Mouse (Mus musculus): ENCODE data around the gene Upk2.

Upk2 gene

GRCm38 (mm10) chr9:44488855-44489381 lies 34.1 kb upstream of the Upk2 start:
- peak; percentile 60 to 77 for DNase-seq (ENCODE audit: low spot score in 2 of 2)

DNA sequence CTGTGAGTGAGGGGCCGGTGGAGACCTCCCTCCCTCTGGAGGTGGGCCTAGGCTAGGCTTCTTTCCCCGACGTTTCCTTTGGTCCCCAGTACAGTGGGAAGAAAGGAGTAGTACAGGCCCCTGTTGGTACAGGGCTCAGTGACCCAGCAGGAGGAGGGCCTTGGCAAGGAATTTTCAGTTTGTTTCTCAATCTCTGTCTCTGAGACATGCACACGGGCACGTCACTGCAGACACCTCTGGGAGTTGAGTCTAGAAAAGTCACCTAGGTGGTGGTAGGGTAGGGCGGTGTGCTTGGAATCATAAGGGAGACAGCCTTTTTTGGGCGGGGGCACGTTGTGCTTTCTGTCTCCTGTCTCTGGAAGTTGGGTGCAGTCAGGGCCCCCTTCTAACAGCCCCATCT lies 33.6 kb upstream of the Upk2 start:
- DNase-seq (ENCODE audit: low spot score in 2 of 2), result peak in 1 of 2 experiments; percentile 63

DNA sequence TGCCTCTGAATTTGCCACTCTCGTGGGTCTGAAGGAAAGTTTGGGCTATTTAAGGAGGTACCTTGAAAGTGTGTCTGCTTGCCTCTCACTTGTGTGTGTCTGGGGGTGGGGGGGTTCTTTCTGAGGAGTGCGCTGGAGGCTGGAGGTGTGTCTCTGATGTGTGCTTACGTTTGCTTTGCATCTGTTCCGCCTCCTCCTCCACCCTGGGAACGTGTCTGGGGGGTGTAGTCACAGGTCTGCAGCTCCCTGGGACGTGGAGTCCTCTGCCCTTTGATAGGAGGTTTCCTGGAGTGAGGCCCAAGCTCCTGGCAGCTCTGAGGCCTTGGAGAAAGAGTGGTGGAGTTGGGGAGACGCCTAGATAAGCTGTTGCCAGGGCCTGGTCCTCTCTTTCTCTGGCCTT lies 32.7 kb upstream of the Upk2 start:
- peak; percentile 74 to 90 for DNase-seq (ENCODE audit: low spot score in 2 of 2)

- DNase-seq (ENCODE audit: low spot score in 2 of 2), result peak; percentile 35 to 67
These were observed 32.1 kb upstream of the Upk2 start for GRCm38 (mm10) chr9:44486741-44487421.

DNA sequence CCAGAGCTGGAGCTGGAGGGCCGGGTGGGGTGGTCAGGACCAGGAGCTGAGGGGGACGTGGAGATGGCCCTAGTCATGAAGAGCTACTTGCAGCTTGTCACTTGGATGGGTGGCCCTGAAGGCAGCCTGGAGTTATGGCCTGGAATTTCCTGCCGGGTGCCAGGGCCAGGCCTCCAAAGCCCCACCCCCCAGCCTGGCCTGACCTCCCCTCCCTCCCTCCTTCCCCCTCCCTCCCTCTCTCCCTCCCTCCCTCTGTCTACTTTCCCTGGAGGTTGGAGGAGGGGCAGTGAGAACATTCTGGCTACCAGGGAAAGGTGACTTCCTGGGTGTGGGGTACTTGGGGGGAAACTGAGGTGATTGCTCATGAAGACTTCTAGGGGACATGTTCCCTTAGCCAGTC lies 31.6 kb upstream of the Upk2 start:
- peak; percentile 31 to 67 for DNase-seq (ENCODE audit: low spot score in 2 of 2)

DNA sequence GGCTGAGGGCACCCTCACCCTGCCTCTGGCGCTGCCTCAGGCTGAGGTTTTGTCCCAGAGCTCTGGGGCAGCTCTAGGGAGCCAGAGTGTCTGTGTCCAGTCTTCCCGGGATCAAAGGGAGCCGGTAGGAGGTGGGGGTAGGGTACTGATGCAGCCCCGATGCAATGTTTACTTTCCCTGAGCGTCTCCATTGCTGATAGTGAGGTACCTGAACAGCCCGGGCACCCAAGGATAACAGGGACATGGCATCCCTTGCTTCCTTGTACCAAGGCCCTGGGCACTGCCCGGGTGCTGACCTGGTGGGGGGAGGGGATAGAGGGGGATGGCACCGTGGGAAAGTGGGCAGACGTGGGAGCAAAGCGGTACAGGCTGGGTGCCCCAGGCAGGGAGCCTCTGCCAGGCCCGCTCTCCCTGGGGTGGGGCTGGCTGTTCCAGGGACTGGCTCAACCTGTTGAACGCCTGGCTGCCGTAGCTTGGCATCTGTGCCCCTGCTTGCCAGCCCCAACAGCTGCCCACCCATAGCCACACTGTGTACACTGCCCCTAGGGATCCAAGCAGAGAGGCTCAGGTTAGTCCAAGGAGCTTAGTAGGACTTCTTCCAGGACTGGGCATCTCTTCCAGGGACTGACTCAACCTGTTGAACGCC lies 30.9 kb upstream of the Upk2 start:
- DNase-seq (ENCODE audit: low spot score in 2 of 2), result peak; percentile 68 to 73

DNA sequence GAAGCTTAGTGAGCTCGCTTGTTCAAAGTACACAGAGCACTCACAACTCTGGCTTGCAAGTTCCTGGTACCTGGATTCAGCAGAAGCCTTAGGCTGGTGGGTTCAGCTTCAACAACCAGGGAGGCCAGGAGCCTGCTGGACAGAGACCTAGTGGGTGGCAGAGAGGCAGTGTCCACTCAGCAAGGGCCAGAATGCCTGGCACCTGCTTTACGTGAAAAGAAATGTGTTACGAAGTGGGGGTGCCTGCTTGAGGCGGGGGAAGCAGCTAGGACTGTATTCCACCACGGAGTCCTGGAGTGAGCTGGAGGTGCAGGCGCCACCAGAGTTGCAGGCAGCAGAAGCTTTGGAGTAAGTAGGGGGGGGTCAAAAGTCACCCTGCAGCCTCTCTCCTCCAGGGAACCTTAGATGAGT lies 30.3 kb upstream of the Upk2 start:
- DNase-seq (ENCODE audit: low spot score in 2 of 2), result no peak

GRCm38 (mm10) chr9:44484311-44485104 lies 29.7 kb upstream of the Upk2 start:
- no peak for DNase-seq (ENCODE audit: low spot score in 2 of 2)

DNA sequence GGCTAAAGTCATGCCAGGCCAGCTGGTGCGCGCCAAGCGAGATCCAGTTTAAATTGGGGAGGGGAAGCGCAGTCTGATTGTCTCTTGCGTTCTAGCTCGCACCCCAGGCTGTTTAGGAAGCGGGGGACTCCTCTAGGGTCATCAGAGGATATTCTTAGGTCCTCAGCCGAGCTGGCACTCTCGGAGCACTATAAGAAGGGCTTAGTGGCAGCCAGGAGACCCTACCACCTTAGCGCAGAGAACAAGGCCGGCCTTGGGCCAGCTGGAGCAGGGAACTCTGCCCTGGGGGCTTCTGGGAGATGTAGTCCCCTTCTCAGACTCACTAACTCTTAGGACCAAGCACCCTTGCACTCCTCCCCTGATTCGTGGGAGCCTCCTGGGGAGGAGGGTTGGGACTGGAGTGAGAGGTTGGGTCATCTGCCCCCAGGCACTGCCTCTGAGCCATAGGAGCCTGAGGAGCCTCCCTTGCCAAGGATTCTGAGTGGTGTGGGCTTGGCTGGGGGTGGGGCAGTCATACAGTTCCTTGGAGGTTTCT lies 28.8 kb upstream of the Upk2 start:
- DNase-seq (ENCODE audit: low spot score in 2 of 2), result peak; percentile 67 to 75

DNA sequence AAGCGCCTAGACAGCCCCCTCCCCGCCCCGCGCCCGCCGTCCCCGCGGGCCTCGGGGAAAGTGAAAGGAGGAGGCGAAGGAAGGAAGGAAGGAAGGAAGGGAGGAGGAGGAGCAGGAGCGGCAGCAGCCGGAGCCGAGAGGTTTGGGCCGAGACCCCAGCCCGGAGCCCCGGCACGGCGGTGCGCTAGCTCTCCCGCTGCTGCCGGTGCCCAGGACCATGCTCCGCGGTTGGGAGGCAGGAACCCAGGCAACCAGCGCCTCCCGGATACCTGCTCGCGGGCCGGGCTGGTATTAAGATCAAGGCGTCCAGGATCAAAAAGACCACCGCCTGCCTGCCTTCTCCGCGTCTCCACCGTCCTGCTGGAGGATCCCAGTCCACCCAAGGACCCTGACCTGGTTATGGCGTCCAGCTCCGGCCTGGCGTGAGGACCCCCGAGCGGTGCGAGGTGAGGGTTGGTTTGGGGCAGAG lies 28.3 kb upstream of the Upk2 start:
- peak in 1 of 2 experiments; percentile 22 for DNase-seq (ENCODE audit: low spot score in 2 of 2)

GRCm38 (mm10) chr9:44482552-44482951 lies 27.8 kb upstream of the Upk2 start, which contains the start of gene Bcl9l:
TSS of gene Bcl9l (plus strand) at chr9:44482825.
- peak; percentile 92 to 95 for DNase-seq (ENCODE audit: low spot score in 2 of 2)

DNA sequence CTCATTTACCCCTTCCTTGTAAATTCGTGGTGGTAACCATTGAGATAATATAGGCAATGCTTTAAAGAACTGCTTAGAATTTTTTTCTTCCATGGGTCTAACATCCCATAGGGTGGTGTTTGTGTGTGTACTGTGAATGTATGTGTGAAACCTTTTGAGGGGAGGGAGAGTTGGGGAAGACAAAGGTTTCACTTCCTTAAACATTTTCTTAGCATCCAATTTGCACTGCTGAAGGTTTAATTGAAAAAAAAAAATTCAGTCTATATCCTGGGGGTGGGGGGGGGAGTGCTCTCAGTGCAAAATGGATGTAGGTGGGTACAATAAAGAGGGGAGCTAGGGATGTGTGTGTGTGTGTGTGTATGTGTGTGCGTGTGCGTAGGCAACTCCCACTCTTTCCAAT lies 27.3 kb upstream of the Upk2 start:
- no peak for DNase-seq (ENCODE audit: low spot score in 2 of 2)

DNA sequence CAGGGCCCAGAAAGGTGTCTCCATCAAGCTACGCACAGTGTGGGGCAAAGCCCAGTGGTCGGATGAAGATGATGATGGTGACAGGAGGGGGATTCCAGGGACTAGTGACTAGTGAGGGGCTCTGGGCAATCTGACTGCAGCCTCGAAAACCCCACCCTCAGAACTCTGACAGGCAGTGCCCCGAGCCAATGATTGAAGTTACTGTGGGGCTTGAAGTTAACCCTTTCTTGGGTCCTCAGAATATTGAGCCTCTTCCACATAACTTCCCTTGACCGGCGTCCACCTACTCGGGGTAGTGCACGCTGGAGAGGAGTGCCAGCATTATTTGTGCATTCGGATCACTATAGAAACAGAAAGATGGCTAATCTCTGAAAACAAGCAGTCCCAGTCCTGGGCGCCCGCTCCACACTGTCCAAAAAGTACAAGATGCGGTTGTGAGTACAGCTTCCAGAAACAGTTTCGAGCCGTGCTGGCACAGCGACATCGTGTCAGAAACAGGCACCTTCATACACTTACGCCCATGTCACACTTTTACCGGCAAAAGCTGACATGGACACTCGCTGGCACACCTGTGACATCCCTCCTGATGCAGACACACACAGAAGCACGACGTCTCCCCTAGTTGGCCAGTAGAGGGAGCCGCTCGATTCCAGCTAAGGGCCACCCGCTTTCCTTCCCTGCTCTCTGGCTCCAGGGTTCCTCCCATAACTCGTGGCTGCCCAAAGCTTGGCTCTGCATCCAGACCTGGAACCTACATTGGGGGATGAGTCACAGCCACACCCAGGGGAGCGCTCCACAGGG lies 25.1 kb upstream of the Upk2 start:
- peak; percentile 87 to 92 for DNase-seq (ENCODE audit: low spot score in 2 of 2)

DNA sequence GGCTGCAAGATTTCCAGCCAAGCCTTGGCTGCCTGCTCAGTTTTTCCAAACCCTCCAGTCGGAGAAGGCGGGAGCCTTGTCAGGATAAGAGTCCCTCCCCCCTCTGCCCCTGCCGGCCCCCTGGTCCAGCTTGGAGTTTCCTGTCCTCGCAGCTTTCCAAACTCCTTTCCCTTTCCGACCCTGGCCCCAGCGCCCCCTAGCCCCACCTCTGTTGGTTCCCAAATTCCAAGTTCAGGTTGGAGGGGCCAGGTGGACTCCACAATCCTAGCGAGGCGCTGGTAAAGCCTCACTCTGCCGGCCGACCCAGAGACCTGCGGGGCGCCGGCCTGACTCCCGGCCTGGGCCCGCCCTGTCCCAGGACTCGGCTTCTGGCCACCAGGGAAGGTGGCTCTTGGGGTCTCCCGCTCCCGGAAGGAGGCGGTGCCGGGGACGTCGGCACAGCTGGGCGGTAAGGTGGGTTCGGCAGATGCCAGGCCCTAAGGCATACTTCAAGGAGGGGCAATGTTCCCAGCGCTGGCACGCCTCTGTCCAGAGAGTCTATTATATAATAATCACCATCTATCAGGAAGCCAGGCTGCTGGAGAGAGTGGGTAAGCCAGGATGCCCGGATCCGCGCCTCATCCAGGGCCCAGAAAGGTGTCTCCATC lies 24.3 kb upstream of the Upk2 start:
- DNase-seq (ENCODE audit: low spot score in 2 of 2), result peak; percentile 72 to 78

- peak; percentile 71 to 72 for DNase-seq (ENCODE audit: low spot score in 2 of 2)
These were observed 23.6 kb upstream of the Upk2 start for GRCm38 (mm10) chr9:44478229-44478921.

GRCm38 (mm10) chr9:44477339-44478228 lies 22.8 kb upstream of the Upk2 start:
- peak; percentile 53 to 62 for DNase-seq (ENCODE audit: low spot score in 2 of 2)

DNA sequence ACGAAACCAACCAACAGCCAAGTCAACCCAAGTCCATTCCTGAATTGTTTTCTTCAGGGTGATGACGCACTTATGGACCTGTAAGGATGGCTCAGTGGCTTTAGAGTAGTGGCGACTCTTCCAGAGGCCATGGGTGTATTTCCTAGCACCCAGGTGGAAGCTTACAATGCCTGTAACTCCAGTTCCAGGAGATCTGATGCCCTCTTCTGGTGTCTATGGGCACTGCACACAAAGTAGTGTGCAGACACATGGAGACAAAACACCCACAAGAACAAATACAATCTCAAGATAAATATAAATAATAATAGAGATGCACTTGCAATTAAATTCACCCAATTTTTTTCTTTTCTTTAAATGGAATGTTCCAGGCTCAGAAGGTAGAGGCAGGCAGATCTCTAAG lies 21.2 kb upstream of the Upk2 start:
- no peak for DNase-seq (ENCODE audit: low spot score in 2 of 2)

GRCm38 (mm10) chr9:44474327-44474726 lies 19.6 kb upstream of the Upk2 start:
- DNase-seq (ENCODE audit: low spot score in 2 of 2), result no peak

- DNase-seq (ENCODE audit: low spot score in 2 of 2), result no peak
These were observed 18.4 kb upstream of the Upk2 start for GRCm38 (mm10) chr9:44473184-44473583.

Measured in urinary bladder, postnatal 36 days (tissue).